Mouse (Mus musculus) 3T3-L1 (cell line): ENCODE measurements around the gene Faap20.

Experiments used
- DNase-seq: peaks from one replicate; pipeline ENCODE4 v3.0.0-alpha.2; 2015; ENCODE audit warnings: low read depth, low spot score

Gene Faap20

DNA sequence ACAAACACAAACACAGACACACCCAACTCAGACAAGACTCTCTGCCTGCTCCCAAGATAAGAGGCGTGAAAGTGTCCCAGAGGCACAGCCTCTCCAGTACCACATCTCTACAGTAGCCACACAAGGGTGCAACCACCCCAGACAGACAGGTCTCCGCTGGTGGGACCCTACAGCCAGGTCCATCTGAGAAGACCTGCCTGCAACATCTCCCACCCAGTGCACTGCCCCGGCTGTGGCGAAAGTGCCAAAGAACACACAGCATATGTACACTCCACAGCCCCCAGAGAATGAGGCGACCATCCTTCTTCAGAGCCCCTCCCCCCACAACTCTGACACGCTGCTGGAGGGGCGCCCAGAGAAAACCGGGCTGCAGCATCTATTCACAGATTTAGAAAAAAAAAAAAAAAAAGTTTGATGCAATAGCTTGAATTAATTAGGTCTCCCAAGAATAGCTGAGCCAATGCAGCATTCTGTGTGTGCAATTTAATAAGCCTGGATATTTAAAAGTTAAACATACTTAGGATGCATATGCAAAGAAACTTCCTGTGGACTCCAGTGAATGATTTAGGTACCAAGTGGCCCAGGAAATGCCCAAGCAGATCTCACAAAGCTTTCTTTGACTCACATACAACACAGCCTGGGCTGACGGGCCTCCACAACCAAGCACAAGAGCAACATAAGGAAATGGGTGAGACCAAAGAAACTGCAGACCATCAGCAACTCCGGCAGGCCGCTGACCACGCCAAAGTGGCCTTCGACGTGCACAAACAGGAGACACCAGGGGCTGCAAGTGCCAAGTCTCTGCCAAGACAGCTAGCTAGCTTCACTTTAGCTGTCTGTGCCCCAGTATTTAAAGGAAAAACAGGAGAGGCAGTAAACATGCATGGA lies 29.1 kb upstream of the Faap20 start:
- peak; percentile 67 for DNase-seq

GRCm38 (mm10) chr4:155221106-155221505 lies 28.5 kb upstream of the Faap20 start:
- no peak for DNase-seq

DNA sequence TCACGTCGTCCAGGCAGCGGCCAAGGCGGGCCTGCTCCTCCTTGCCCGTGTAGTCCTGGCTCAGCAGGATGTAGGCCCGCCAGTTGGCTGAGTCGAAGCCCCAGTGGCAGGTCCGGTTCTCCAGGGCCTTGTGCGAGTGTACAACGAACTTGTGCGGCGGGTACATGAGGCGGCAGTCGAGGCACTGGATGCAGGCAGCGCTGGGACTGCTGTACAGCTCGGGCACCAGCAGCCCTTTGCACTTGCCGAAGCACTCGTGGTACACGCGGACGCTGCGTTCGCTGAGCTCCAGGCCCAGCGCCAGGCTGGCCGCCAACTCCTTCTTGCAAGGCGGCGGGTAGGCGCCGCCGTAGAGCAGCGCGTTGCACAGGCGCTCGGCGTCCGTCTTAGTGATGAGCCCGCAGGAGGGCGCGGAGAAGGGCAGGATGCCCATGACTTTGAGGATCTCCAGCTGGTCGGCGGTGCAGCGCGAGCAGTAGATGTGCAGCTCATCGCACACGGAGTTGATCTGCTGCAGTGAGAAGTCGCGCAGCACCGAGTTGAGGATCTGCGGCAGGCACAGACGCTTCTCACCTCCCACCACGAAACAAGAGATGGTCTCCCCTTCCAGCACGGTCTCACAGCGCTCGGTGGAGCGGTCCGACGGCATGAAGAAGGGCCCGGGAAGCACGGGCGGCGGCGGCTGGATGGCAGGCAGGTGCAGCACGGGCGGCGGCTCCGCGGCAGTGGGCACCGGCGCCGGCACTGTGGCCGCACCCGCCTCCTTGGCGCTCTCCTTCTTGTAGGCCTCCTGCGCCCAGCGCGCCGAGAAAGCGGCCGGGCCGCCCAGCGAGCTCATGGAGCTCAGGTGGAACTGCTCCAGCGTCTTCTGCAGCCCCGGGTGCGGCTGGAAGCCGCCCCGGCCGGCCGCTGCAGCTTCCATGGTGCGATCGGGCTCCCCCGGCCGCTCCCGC lies 27.7 kb upstream of the Faap20 start:
- peak; percentile 71 for DNase-seq

DNA sequence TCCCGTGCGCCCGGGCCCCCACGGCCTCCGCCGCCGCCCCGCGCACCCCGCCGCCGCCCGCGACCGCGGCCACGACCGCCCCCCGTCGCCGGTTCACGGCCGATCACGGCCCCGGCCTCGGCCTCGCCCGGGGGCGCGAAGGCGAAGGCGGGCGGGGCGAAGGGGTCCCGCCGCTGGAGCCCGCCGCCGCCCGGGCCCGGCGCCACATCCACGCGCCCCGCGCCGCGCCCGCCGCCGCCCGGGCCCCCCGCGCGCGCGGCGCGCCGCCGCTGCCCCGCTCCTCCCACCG lies 27.1 kb upstream of the Faap20 start, which contains the start of gene Ski:
Gene Ski, minus strand, starts transcription at position 41 of the 289 bp plus-strand sequence.
- DNase-seq = no peak

- peak; percentile 87 for DNase-seq
Observed at GRCm38 (mm10) chr4:155222841-155223593, 26.6 kb upstream of the Faap20 start.

- peak; percentile 4 for DNase-seq
Observed at GRCm38 (mm10) chr4:155223594-155224528, 25.7 kb upstream of the Faap20 start.

DNA sequence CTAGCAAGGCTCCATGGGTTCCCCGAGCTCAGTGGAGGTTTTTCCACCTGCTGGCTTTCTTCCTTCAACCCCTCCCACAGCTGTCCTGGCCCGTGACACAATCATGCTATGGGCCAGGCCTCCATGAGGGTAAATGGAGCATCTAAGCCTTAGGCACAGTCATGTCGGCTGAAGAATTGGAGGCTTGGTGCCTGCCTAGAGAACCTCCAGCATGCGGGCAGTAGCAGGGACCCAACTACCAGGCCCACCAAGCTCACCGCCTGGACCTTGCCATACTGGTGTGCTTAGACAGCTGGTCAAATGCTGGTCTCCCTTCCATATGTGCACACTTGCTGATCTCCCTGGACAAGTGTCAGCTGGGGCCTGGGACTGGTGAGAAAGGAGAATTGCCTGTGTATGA lies 23.7 kb upstream of the Faap20 start:
- no peak for DNase-seq

DNA sequence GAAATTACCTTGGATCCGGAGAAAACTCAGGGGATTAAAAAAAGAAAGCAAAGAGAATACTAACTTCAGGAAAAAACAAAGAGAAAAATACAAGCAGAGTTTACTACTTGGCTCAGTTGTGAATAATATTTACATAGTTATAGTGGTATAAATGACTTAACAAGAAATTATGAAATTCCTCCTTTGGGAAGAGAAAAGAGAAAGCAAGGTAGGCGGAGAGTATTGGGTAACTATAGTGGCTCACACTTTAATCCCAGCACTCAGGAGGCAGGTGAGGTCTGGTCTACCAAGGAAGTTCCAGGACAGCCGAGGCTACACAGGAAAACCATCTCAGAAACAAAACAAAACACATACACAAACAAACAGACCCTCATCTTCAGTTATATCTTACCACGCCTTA lies 21.6 kb upstream of the Faap20 start:
- no peak for DNase-seq

GRCm38 (mm10) chr4:155228461-155228860 lies 21.1 kb upstream of the Faap20 start:
- no peak for DNase-seq

- DNase-seq = peak; percentile 6
Observed at GRCm38 (mm10) chr4:155233878-155234277, 15.7 kb upstream of the Faap20 start.

- peak; percentile 59 for DNase-seq
Observed at GRCm38 (mm10) chr4:155234371-155235310, 15.0 kb upstream of the Faap20 start.

- DNase-seq = peak; percentile 92
Observed at GRCm38 (mm10) chr4:155235311-155236119, 14.1 kb upstream of the Faap20 start.

- no peak for DNase-seq
Observed at GRCm38 (mm10) chr4:155236737-155237385, 12.7 kb upstream of the Faap20 start.

- peak; percentile 58 for DNase-seq
Observed at GRCm38 (mm10) chr4:155238276-155238675, 11.3 kb upstream of the Faap20 start.

GRCm38 (mm10) chr4:155239494-155239893 lies 10.1 kb upstream of the Faap20 start:
- DNase-seq = no peak

DNA sequence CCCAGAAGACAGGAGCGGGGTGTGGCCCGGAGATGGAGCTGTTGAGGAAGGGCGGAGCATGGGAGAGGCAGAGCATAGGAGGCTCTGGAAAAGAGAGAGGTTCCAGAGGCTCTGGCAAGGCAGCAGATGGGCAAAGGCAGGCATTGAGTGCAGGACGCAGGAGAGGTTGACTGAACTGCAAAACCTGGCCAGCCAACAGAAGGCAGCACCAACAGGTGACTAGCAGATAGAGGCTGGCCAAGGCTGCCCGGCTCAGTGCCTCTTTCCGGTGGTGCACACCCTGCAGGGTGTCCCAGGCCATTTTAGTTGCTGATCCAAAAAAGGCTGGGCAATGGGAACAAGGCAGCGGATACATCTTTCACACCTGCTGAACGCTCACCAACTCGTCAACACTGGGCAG lies 7.8 kb upstream of the Faap20 start:
- no peak for DNase-seq

DNA sequence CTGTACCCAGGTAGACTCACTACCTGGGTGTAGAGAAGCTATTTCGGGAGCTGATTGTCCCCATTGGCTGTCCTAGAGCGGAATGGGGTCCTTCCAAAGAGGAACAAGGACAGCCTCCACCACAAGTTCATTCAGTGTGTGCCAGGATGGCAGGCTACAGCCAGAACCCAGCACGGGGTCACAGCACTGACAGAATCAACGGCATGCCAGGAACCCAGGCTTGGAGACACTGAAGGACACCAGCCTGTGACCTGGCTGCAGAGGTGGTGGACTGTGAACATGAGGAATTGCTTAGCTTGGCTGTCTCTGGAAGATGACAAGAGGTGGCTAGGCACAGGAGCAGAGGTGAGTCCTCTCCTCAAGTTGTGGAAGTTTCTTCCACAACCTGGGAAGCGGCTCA lies 7.3 kb upstream of the Faap20 start:
- DNase-seq = no peak

DNA sequence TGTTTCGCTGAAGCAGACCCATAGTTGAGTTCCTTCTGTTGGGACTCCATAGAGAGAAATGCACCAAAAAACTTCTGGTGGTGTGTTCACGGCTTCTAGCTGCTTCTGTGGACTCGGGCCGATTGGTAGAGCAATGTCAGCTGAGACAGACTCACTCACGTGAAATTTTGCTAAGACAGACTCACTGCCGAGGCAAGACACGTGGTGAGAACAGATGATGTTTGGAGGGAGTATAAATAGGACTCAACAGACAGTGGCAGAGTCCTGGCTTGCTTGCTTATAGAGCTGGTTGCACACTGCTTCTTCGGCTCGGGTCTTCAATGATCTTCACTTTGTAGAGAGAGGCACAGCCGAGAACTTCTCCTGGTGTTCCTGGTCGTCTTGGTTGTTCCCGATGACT lies 6.4 kb upstream of the Faap20 start:
- no peak for DNase-seq
